Mouse (Mus musculus): ENCODE results near the gene Ppp4r1.

DNA sequence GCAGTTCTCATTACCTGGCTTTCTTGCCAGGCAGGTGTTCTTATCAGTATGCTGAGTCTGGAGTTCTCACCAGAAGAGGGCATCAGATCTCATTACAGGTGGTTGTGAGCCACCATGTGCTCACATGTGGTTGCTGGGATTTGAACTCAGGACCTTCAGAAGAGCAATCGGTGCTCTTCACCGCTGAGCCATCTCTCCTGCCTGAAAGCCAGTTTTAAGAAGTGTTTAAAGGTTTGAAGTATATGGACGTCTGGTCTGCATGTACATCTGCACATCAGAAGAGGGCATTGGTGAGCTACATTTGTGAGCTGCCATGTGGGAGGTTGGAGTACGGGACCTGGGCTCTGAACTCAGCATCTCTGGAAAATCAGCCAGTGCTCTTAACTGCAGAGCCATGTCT, 8.8 kb upstream of the Ppp4r1 start:
- TF ChIP-seq CTCF (IDR thresholded peaks at IDR 0.05) (peak; percentile 55), EP300 (IDR thresholded peaks at IDR 0.05; ENCODE audit: insufficient read depth, low read depth, low read length) (no peak), POLR2A (IDR thresholded peaks at IDR 0.05; ENCODE audit: insufficient read depth, low read depth, low read length) (no peak)

All from heart, adult 2 months (tissue).